Mouse (Mus musculus): ENCODE results near the gene Smu1.
A peak's percentile ranks its signal among the peaks of the same experiment; 100 is the strongest.
"Not testable (repeated sequence)": the region's sequence is repeated elsewhere in the genome, so short reads cannot be mapped to it uniquely, and the experiment has no call there.

Smu1 gene

DNA sequence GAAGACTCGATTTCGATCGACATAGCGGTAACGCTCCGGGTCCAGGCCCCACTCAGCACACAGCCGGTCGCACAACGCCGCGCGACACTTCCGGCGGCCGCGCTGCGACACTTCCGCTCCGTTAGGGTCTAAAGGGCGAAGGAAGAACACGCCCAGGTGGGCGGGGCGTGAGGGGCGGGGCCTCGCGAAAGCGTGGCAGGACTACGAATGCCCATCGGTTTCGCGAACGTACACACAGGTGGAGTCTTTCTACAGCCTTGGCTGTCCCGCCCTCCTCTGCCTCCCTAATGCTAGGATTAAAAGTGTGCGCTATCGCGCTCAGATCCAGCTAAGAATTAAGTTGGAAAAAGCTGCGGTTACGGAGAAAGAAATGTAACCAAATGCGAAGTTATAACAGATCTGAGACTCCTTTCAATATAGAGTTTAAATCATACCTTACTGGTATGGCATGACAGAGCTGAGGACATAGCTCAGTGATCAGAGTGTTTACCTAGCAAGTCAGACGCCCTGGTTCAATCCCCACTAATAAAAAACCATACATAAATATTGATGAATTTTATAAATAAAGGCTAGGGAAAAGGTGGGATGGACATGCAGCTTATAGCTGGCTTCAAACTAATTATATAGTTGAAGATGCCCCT, at the start of gene Smu1:
Gene Smu1 (minus strand): TSS at position 144 of the 641 bp plus-strand sequence.
- Histone ChIP-seq H3K9me3 (ENCODE audit: low read length) (no peaks in the 10 kb centered on the region), H3K27me3 (ENCODE audit: insufficient read depth, low read length) (peaks cover 14% of the 10 kb centered on the region; the same call in 1 of the 2 replicates), H3K36me3 (ENCODE audit: insufficient read depth, low read length) (peaks cover 31% of the 10 kb centered on the region), H3K4me1 (replicated peaks; ENCODE audit: low read depth, low read length) (peaks cover 10% of the 10 kb centered on the region), H3K4me3 (replicated peaks; ENCODE audit: low read length) (peak within 1 kb of the TSS; percentile 99)
- no peak for TF ChIP-seq POU5F1 (IDR thresholded peaks at IDR 0.05; ENCODE audit: borderline replicate concordance, low read length)
- TF ChIP-seq NANOG (IDR thresholded peaks at IDR 0.05; ENCODE audit: borderline replicate concordance, low read length), result no peak
- TF ChIP-seq CTCF (conservative IDR thresholded peaks at IDR 0.05; ENCODE audit: low read length), result no peak

DNA sequence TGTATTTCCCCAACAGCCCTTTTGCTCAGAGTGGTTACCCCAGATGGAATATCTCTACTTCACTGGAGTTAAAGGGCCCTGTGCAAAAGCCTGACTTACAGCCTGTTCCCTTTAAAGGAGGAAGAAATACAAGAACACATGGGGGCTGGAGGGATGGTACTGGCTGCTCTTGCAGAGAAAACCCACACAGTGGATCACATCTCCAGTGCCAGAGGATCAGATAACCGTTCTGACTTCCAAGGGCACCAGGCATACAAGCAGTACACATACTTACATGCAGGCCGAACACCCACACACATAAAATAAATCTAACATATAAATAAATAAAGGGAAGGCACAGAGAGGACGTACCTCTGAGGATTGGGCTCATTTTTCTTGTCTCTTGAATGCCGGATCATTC, 49.7 kb upstream of the Smu1 start:
- Histone ChIP-seq H3K27me3 (ENCODE audit: insufficient read depth, low read length) (no peaks in the 10 kb centered on the region), H3K36me3 (ENCODE audit: insufficient read depth, low read length) (peaks cover 89% of the 10 kb centered on the region), H3K4me3 (replicated peaks; ENCODE audit: low read length) (no peak overlapping the region), H3K9me3 (ENCODE audit: low read length) (no peaks in the 10 kb centered on the region), H3K4me1 (replicated peaks; ENCODE audit: low read depth, low read length) (peaks cover 25% of the 10 kb centered on the region)
- TF ChIP-seq POU5F1 (IDR thresholded peaks at IDR 0.05; ENCODE audit: borderline replicate concordance, low read length), result no peak
- TF ChIP-seq CTCF (conservative IDR thresholded peaks at IDR 0.05; ENCODE audit: low read length), result no peak
- no peak for TF ChIP-seq NANOG (IDR thresholded peaks at IDR 0.05; ENCODE audit: borderline replicate concordance, low read length)

GRCm38 (mm10) chr4:40805401-40805800, 47.7 kb upstream of the Smu1 start:
- Histone ChIP-seq H3K9me3 (ENCODE audit: low read length) (no peaks in the 10 kb centered on the region), H3K36me3 (ENCODE audit: insufficient read depth, low read length) (peaks cover 76% of the 10 kb centered on the region), H3K4me3 (replicated peaks; ENCODE audit: low read length) (no peak overlapping the region), H3K27me3 (ENCODE audit: insufficient read depth, low read length) (no peaks in the 10 kb centered on the region), H3K4me1 (replicated peaks; ENCODE audit: low read depth, low read length) (peaks cover 17% of the 10 kb centered on the region)
- TF ChIP-seq NANOG (IDR thresholded peaks at IDR 0.05; ENCODE audit: borderline replicate concordance, low read length) (no peak), POU5F1 (IDR thresholded peaks at IDR 0.05; ENCODE audit: borderline replicate concordance, low read length) (no peak), CTCF (conservative IDR thresholded peaks at IDR 0.05; ENCODE audit: low read length) (no peak)

DNA sequence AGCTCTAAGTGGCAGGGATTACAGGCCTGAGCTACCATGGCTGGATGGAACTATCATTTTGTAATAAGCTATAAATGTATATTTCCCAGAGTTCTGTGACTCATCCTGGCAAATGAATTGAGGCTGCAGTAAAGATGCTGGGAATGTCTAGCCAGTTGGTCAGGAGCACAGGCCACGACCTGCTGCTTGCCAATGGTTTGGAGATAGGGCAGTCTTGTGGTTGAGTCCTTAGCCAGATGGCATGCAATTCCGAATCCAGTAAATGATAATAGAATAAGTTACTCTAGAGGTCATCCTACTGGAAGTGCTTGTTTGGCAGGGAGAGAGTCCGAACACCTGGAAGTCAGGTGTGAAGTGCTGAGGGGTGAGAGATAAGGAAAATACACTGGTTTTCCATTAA, 45.1 kb upstream of the Smu1 start:
- no peak for TF ChIP-seq POU5F1 (IDR thresholded peaks at IDR 0.05; ENCODE audit: borderline replicate concordance, low read length)
- no peak for TF ChIP-seq CTCF (conservative IDR thresholded peaks at IDR 0.05; ENCODE audit: low read length)
- no peak for TF ChIP-seq NANOG (IDR thresholded peaks at IDR 0.05; ENCODE audit: borderline replicate concordance, low read length)
- Histone ChIP-seq H3K36me3 (ENCODE audit: insufficient read depth, low read length) (peaks cover 50% of the 10 kb centered on the region), H3K4me3 (replicated peaks; ENCODE audit: low read length) (no peak overlapping the region)

GRCm38 (mm10) chr4:40801908-40802307, 44.2 kb upstream of the Smu1 start:
- no peak for TF ChIP-seq NANOG (IDR thresholded peaks at IDR 0.05; ENCODE audit: borderline replicate concordance, low read length)
- TF ChIP-seq CTCF (conservative IDR thresholded peaks at IDR 0.05; ENCODE audit: low read length), result no peak
- TF ChIP-seq POU5F1 (IDR thresholded peaks at IDR 0.05; ENCODE audit: borderline replicate concordance, low read length), result no peak
- Histone ChIP-seq H3K36me3 (ENCODE audit: insufficient read depth, low read length) (peaks cover 41% of the 10 kb centered on the region), H3K4me1 (replicated peaks; ENCODE audit: low read depth, low read length) (peaks cover 11% of the 10 kb centered on the region), H3K4me3 (replicated peaks; ENCODE audit: low read length) (no peak overlapping the region), H3K9me3 (ENCODE audit: low read length) (peaks cover 6% of the 10 kb centered on the region; the same call in 1 of the 2 replicates), H3K27me3 (ENCODE audit: insufficient read depth, low read length) (no peaks in the 10 kb centered on the region)

More for the DNA sequence above, 45.1 kb upstream of the Smu1 start:
- peaks cover 11% of the 10 kb centered on the region for H3K4me1 ChIP-seq (replicated peaks; ENCODE audit: low read depth, low read length)
- 0 out of 2 replicates have a peak, but pooled peaks cover 1% of the 10 kb centered on the region for H3K9me3 ChIP-seq (ENCODE audit: low read length)
- H3K27me3 ChIP-seq (ENCODE audit: insufficient read depth, low read length), result no peaks in the 10 kb centered on the region

DNA sequence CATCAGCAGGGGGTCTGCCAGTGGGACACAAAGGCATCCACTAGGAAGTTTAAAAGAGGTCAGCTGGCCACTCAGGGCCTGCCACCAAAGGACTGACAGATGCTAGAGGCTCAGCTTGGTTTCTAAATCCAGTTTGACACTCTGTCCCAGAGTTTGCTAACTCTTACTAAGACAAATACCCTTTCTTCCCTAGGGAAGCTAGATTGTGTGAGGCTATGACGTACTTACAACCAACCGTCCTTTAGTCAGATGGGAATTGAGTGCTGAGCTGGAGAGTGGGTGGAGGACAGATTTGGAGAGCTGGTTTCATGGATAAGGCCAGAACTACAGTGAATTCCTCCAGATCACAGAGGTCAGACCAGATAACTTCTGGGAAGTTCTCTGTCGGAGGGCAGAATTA, 43.1 kb upstream of the Smu1 start:
- Histone ChIP-seq H3K27me3 (ENCODE audit: insufficient read depth, low read length) (no peaks in the 10 kb centered on the region), H3K36me3 (ENCODE audit: insufficient read depth, low read length) (peaks cover 32% of the 10 kb centered on the region), H3K4me3 (replicated peaks; ENCODE audit: low read length) (no peak overlapping the region), H3K4me1 (replicated peaks; ENCODE audit: low read depth, low read length) (peaks cover 13% of the 10 kb centered on the region), H3K9me3 (ENCODE audit: low read length) (peaks cover 6% of the 10 kb centered on the region; the same call in 1 of the 2 replicates)
- TF ChIP-seq NANOG (IDR thresholded peaks at IDR 0.05; ENCODE audit: borderline replicate concordance, low read length) (no peak), CTCF (conservative IDR thresholded peaks at IDR 0.05; ENCODE audit: low read length) (no peak), POU5F1 (IDR thresholded peaks at IDR 0.05; ENCODE audit: borderline replicate concordance, low read length) (no peak)

- not testable (repeated sequence) for H3K27me3 ChIP-seq (ENCODE audit: insufficient read depth, low read length); H3K9me3 ChIP-seq (ENCODE audit: low read length); H3K4me3 ChIP-seq (replicated peaks; ENCODE audit: low read length)
- peaks cover 16% of the 10 kb centered on the region for H3K36me3 ChIP-seq (ENCODE audit: insufficient read depth, low read length)
- H3K4me1 ChIP-seq (replicated peaks; ENCODE audit: low read depth, low read length), result peaks cover 24% of the 10 kb centered on the region
Observed at GRCm38 (mm10) chr4:40798833-40799555, 41.3 kb upstream of the Smu1 start.

DNA sequence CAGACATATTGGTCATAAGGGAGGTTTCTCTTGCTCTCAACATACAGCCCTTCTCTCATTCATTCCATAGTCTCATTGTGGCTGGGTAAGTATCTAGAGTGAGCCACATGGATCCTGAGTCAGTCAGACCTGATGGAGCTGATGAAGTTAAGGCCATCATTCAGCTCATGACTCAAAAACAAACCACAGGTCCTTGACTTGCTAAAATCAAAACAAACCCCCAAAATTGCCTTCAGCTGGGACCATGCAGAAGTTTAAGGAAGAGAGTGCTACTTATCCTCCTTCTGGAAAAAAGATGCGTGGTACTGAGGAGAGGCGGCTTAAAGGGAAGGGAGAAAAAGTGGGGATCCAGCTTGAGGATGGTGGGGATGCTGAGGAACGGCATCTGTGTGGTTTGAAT, 38.0 kb upstream of the Smu1 start:
- Histone ChIP-seq H3K9me3 (ENCODE audit: low read length) (peaks cover 6% of the 10 kb centered on the region; the same call in 1 of the 2 replicates), H3K4me1 (replicated peaks; ENCODE audit: low read depth, low read length) (peaks cover 37% of the 10 kb centered on the region), H3K36me3 (ENCODE audit: insufficient read depth, low read length) (no peaks in the 10 kb centered on the region), H3K4me3 (replicated peaks; ENCODE audit: low read length) (no peak overlapping the region), H3K27me3 (ENCODE audit: insufficient read depth, low read length) (no peaks in the 10 kb centered on the region)
- no peak for TF ChIP-seq POU5F1 (IDR thresholded peaks at IDR 0.05; ENCODE audit: borderline replicate concordance, low read length)
- no peak for TF ChIP-seq CTCF (conservative IDR thresholded peaks at IDR 0.05; ENCODE audit: low read length)
- TF ChIP-seq NANOG (IDR thresholded peaks at IDR 0.05; ENCODE audit: borderline replicate concordance, low read length), result no peak

Data from E14TG2a.4 (cell line).